Mouse (Mus musculus): ENCODE data around the gene Olfr1535.

DNA sequence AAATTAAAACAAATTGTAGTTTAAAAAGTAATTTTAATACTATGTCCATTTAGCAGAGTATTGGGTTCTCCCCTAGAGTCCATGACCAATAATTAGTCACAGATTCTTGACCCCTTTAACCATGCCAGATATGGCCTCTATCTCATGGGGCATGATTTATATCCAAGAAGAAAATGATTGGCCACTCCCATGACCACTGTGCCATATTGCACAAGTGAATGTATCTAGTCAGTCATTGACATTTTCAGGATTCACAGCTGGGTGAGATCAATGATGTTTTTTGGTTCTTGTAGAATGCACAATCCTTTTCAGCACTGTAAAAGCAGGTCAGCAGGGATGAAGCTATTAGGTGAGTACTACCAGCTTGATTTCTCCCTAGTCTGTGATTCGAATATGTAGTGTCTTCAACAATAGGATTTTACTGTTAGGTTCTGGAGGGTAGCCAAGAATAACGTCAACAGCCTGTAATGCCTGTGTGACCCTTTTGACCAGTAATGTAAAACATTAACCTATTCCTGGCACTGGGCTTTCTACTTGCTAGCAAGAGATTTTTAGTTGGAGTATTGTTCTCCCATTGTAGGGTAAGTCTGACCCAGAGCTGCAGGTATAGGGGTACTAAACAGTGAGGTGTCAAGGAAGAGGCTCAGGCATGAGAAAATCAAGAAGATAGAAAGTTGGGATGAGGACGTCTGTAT, 9.1 kb downstream of the Olfr1535 start:
- TF ChIP-seq CTCF (IDR thresholded peaks at IDR 0.05; ENCODE audit: control insufficient read depth, insufficient read depth, insufficient read length) (no peak), FOSL1 (IDR thresholded peaks at IDR 0.05; ENCODE audit: insufficient read depth, low read length, poor library complexity, severe bottlenecking) (no peak), MAX (IDR thresholded peaks at IDR 0.05) (no peak), CEBPB (IDR thresholded peaks at IDR 0.05; ENCODE audit: low read depth) (no peak)

Measured in C2C12 (cell line).